Mouse (Mus musculus): ENCODE data around the gene Slc16a4. TPM values are rescaled to one million over a fixed set of nuclear protein-coding genes. Genes with fewer than 3 reads are reported as not detected.
"Not testable (repeated sequence)": the region's sequence is repeated elsewhere in the genome, so short reads cannot be mapped to it uniquely, and the experiment has no call there.

Slc16a4 gene
- polyA plus RNA-seq, 1 experiment from 2014 or later, result 2.6 TPM

- ATAC-seq (no peak), DNase-seq (ENCODE audit: low read depth, low spot score) (no peak)
- in situ Hi-C loops (cut with MboI; ENCODE audit: low pct_unique_long_range_greater_than_20kb), result no loop called here
- POLR2A ChIA-PET, result no interaction called here
- TF ChIP-seq CTCF (IDR thresholded peaks at IDR 0.05), result no peak
- H3K27me3 ChIP-seq, result no peaks in the 10 kb centered on the region
- CTCF ChIA-PET, result interaction anchor here (1.3 kb wide), 2 partner anchors 10 to 12 kb away, joined by 5 to 6 read pairs; no protein-coding TSS in a partner anchor
These were observed 4.9 kb upstream of the Slc16a4 start for GRCm38 (mm10) chr3:107286123-107286522.

- TF ChIP-seq CTCF (IDR thresholded peaks at IDR 0.05), result no peak
These were observed 3.7 kb upstream of the Slc16a4 start for GRCm38 (mm10) chr3:107287346-107287745.

GRCm38 (mm10) chr3:107295672-107296360 is 4.8 kb downstream of the Slc16a4 start:
- H3K27me3 ChIP-seq, result no peaks in the 10 kb centered on the region
- in situ Hi-C loops (cut with MboI; ENCODE audit: low pct_unique_long_range_greater_than_20kb), result no loop called here
- TF ChIP-seq CTCF (IDR thresholded peaks at IDR 0.05), result no peak
- ATAC-seq, result no peak
- DNase-seq (ENCODE audit: low read depth, low spot score), result no peak
- CTCF ChIA-PET, result interaction anchor here (1.4 to 2.2 kb wide), 2 partner anchors 9 to 52 kb away, joined by 3 to 6 read pairs; no protein-coding TSS in a partner anchor
- POLR2A ChIA-PET, result no interaction called here

More at GRCm38 (mm10) chr3:107287346-107287745, 3.7 kb upstream of the Slc16a4 start:
- in situ Hi-C loops (cut with MboI; ENCODE audit: low pct_unique_long_range_greater_than_20kb), result no loop called here
- no peaks in the 10 kb centered on the region for H3K27me3 ChIP-seq
- ChIA-PET POLR2A (no interaction called here), CTCF (interaction anchor here (1.3 kb wide), 1 partner anchor 9 kb away, joined by 6 read pairs; no protein-coding TSS in a partner anchor)
- DNase-seq (ENCODE audit: low read depth, low spot score) (no peak), ATAC-seq (no peak)

- TF ChIP-seq CTCF (IDR thresholded peaks at IDR 0.05), result peak; percentile 57
- CTCF ChIA-PET, result interaction anchor here (1.2 to 2.2 kb wide), 3 partner anchors 10 to 169 kb away, joined by 3 to 6 read pairs (median 3); no protein-coding TSS in a partner anchor
- POLR2A ChIA-PET, result not testable (repeated sequence)
These were observed 5.9 kb downstream of the Slc16a4 start for GRCm38 (mm10) chr3:107296917-107297316.

GRCm38 (mm10) chr3:107317338-107317737 is 26.3 kb downstream of the Slc16a4 start:
- ChIA-PET CTCF (no interaction called here), POLR2A (no interaction called here)
- ATAC-seq, result no peak
- H3K27me3 ChIP-seq, result no peaks in the 10 kb centered on the region
- TF ChIP-seq CTCF (IDR thresholded peaks at IDR 0.05), result no peak
- in situ Hi-C loops (cut with MboI; ENCODE audit: low pct_unique_long_range_greater_than_20kb), result loop anchor here (25.0 kb wide), 1 partner anchor 1355 kb away; the partner anchor contains the start of genes Atp5f1, Ovgp1 and Wdr77
- no peak for DNase-seq (ENCODE audit: low read depth, low spot score)

More at GRCm38 (mm10) chr3:107296917-107297316, 5.9 kb downstream of the Slc16a4 start:
- in situ Hi-C loops (cut with MboI; ENCODE audit: low pct_unique_long_range_greater_than_20kb); H3K27me3 ChIP-seq; ATAC-seq; DNase-seq (ENCODE audit: low read depth, low spot score): not testable (repeated sequence)

- H3K27me3 ChIP-seq, result no peaks in the 10 kb centered on the region
- DNase-seq (ENCODE audit: low read depth, low spot score), result no peak
- no peak for TF ChIP-seq CTCF (IDR thresholded peaks at IDR 0.05)
- CTCF ChIA-PET, result interaction anchor here (2.1 kb wide), 1 partner anchor 9 kb away, joined by 6 read pairs; no protein-coding TSS in a partner anchor
- ATAC-seq, result no peak
- in situ Hi-C loops (cut with MboI; ENCODE audit: low pct_unique_long_range_greater_than_20kb), result loop anchor here (25.0 kb wide), 1 partner anchor 1359 kb away; the partner anchor contains the start of genes Atp5f1, Ovgp1 and Wdr77
- POLR2A ChIA-PET, result no interaction called here
These were observed 30.1 kb downstream of the Slc16a4 start for GRCm38 (mm10) chr3:107321141-107321540.

GRCm38 (mm10) chr3:107321776-107322175 is 30.7 kb downstream of the Slc16a4 start:
- POLR2A ChIA-PET, result no interaction called here
- H3K27me3 ChIP-seq, result no peaks in the 10 kb centered on the region
- CTCF ChIA-PET, result interaction anchor here (1.3 to 2.1 kb wide), 2 partner anchors 9 to 12 kb away, joined by 6 to 7 read pairs; no protein-coding TSS in a partner anchor
- ATAC-seq (no peak), DNase-seq (ENCODE audit: low read depth, low spot score) (no peak)
- TF ChIP-seq CTCF (IDR thresholded peaks at IDR 0.05), result no peak
- in situ Hi-C loops (cut with MboI; ENCODE audit: low pct_unique_long_range_greater_than_20kb), result loop anchor here (25.0 kb wide), 1 partner anchor 1359 kb away; the partner anchor contains the start of genes Atp5f1, Ovgp1 and Wdr77

- in situ Hi-C loops (cut with MboI; ENCODE audit: low pct_unique_long_range_greater_than_20kb), result no loop called here
- ATAC-seq (no peak), DNase-seq (ENCODE audit: low read depth, low spot score) (no peak)
- ChIA-PET CTCF (interaction anchor here (1.0 kb wide), 2 partner anchors 14 to 26 kb away, joined by 3 read pairs; no protein-coding TSS in a partner anchor), POLR2A (no interaction called here)
- no peaks in the 10 kb centered on the region for H3K27me3 ChIP-seq
- no peak for TF ChIP-seq CTCF (IDR thresholded peaks at IDR 0.05)
These were observed 35.4 kb downstream of the Slc16a4 start for GRCm38 (mm10) chr3:107326442-107326841.

GRCm38 (mm10) chr3:107330503-107331424 is 39.7 kb downstream of the Slc16a4 start:
- H3K27me3 ChIP-seq, result no peaks in the 10 kb centered on the region
- no peak for TF ChIP-seq CTCF (IDR thresholded peaks at IDR 0.05)
- DNase-seq (ENCODE audit: low read depth, low spot score), result no peak
- in situ Hi-C loops (cut with MboI; ENCODE audit: low pct_unique_long_range_greater_than_20kb), result no loop called here
- ChIA-PET CTCF (interaction anchor here (1.5 kb wide), 1 partner anchor 17 kb away, joined by 4 read pairs; no protein-coding TSS in a partner anchor), POLR2A (interaction anchor here (1.2 kb wide), 1 partner anchor 8 kb away, joined by 3 read pairs; no protein-coding TSS in a partner anchor)
- no peak for ATAC-seq

- in situ Hi-C loops (cut with MboI; ENCODE audit: low pct_unique_long_range_greater_than_20kb), result no loop called here
These were observed 40.7 kb downstream of the Slc16a4 start for GRCm38 (mm10) chr3:107331746-107332126.

More at GRCm38 (mm10) chr3:107331746-107332126, 40.7 kb downstream of the Slc16a4 start:
- POLR2A ChIA-PET, result interaction anchor here (1.2 to 2.3 kb wide), 3 partner anchors 9 to 52 kb away, joined by 3 to 8 read pairs (median 5); partner anchors contain the start of gene Lamtor5
- TF ChIP-seq CTCF (IDR thresholded peaks at IDR 0.05), result no peak
- no peaks in the 10 kb centered on the region for H3K27me3 ChIP-seq
- ATAC-seq, result no peak
- DNase-seq (ENCODE audit: low read depth, low spot score), result no peak
- CTCF ChIA-PET, result interaction anchor here (1.5 to 1.6 kb wide), 2 partner anchors 9 to 18 kb away, joined by 4 read pairs; no protein-coding TSS in a partner anchor

Data from Patski (cell line).